ENCODE assay signal across 9 mouse cellular contexts in genomic region chr17:88527781-88528180, GRCm38 (mm10). TPM values are rescaled to one million over a fixed set of nuclear protein-coding genes. Genes with fewer than 3 reads are reported as not detected.
DNase-seq lines count a peak whose midpoint lies in the region; ATAC-seq and TF ChIP-seq lines count a peak whose summit lies in the region.
"Had no signal": no experiment of that assay in that cellular context is flagged by ENCODE, and none has a peak within 500 bp of the region (broad histone marks: within the 10 kb centered on the region; RNA-seq: fewer than 3 reads in every experiment).

No protein-coding gene starts in this region.

- no peaks in the 10 kb centered on the region for H3K27me3 ChIP-seq in liver, postnatal 0 days (ENCODE audit: insufficient read depth, low read length)
- no peaks in the 10 kb centered on the region for H3K27me3 ChIP-seq in liver, embryonic 11.5 days (replicated peaks; ENCODE audit: control insufficient read depth, insufficient read depth, low read length)
- no peaks in the 10 kb centered on the region for H3K27me3 ChIP-seq in splenic B cell, adult 2 months (ENCODE audit: control insufficient read depth, insufficient read depth, low read length, poor library complexity, severe bottlenecking)

- no peak for ATAC-seq in liver, postnatal 0 days
- no peak for ATAC-seq in liver, embryonic 11.5 days (replicated peaks; ENCODE audit: low FRiP score)

- no peaks in the 10 kb centered on the region for H3K36me3 ChIP-seq in liver, postnatal 0 days (replicated peaks; ENCODE audit: insufficient read depth, low read length)
- H3K36me3 ChIP-seq in liver, embryonic 11.5 days (ENCODE audit: control insufficient read depth, insufficient read depth, low read length): no peaks in the 10 kb centered on the region
- H3K36me3 ChIP-seq in splenic B cell, adult 2 months (ENCODE audit: control insufficient read depth, insufficient read depth, low read length, poor library complexity, severe bottlenecking): no peaks in the 10 kb centered on the region

- H3K4me2 ChIP-seq in liver, postnatal 0 days (ENCODE audit: low read depth, low read length): no peak overlapping the region
- no peak overlapping the region for H3K4me2 ChIP-seq in liver, embryonic 11.5 days

- no peak overlapping the region for H3K4me3 ChIP-seq in liver, postnatal 0 days (ENCODE audit: low read depth, low read length)
- H3K4me3 ChIP-seq in liver, embryonic 11.5 days (ENCODE audit: low read depth, low read length): no peak overlapping the region
- H3K4me3 ChIP-seq: forebrain, embryonic 10.5 days had no signal

- no peak overlapping the region for H3K27ac ChIP-seq in liver, postnatal 0 days (ENCODE audit: low read depth)
- H3K27ac ChIP-seq in liver, embryonic 11.5 days (ENCODE audit: low read depth, low read length): no peak overlapping the region
- H3K27ac ChIP-seq: forebrain, embryonic 10.5 days had no signal

- peak; percentile 64 for TF ChIP-seq CTCF in liver, postnatal 0 days (IDR thresholded peaks at IDR 0.05; ENCODE audit: low read depth)

- H3K9ac ChIP-seq in liver, postnatal 0 days (replicated peaks): no peak overlapping the region
- H3K9ac ChIP-seq in liver, embryonic 11.5 days (ENCODE audit: low read depth, low read length): no peak overlapping the region

- H3K4me1 ChIP-seq in liver, postnatal 0 days (ENCODE audit: insufficient read depth): peaks cover 14% of the 10 kb centered on the region
- H3K4me1 ChIP-seq in liver, embryonic 11.5 days (replicated peaks; ENCODE audit: control insufficient read depth, insufficient read depth, low read length): peaks cover 8% of the 10 kb centered on the region

- WGBS in liver, postnatal 0 days (ENCODE audit: insufficient replicate concordance): 21% methylated on average over 2 of the region's 2 CpGs
- whole genome bisulfite sequencing in liver, embryonic 11.5 days: 32% methylated on average over 2 of the region's 2 CpGs

- TF ChIP-seq EP300 in liver, postnatal 0 days (IDR thresholded peaks at IDR 0.05; ENCODE audit: low read depth): no peak

- peak; percentile 25 to 28 for DNase-seq in heart, adult 9 months (ENCODE audit: low spot score in 2 of 2)
- no peak for DNase-seq in heart, postnatal 25 days (ENCODE audit: low spot score)
- DNase-seq in liver, postnatal 0 days: peak; percentile 11
- DNase-seq in liver, embryonic 11.5 days (ENCODE audit: low spot score): no peak
- peak; percentile 65 for DNase-seq in embryo, embryonic 10.5 days (ENCODE audit: low spot score)
- DNase-seq in splenic B cell, adult 2 months (ENCODE audit: low read depth, low spot score): peak; percentile 29
- DNase-seq in cerebellum, postnatal 4 days (ENCODE audit: low spot score in 2 of 2): no peak
- no peak for DNase-seq in adrenal gland, adult 2 months

- H3K9me3 ChIP-seq in liver, postnatal 0 days (ENCODE audit: low read length): no peaks in the 10 kb centered on the region
- H3K9me3 ChIP-seq in liver, embryonic 11.5 days (ENCODE audit: control insufficient read depth, low read length): no peaks in the 10 kb centered on the region
- H3K9me3 ChIP-seq: forebrain, embryonic 10.5 days had no signal

- intact Hi-C loops in heart, postnatal 25 days (cut with DNase I): loop anchor here (2.0 kb wide), 1 partner anchor 113 kb away; no protein-coding TSS in a partner anchor

RNA-seq across cellular contexts. Expression of gene Ppp1r21, which starts 2.1 kb away (rescaled TPM):
- total RNA-seq in heart, postnatal 25 days (2021): 10 to 100 TPM in 1 of 2 experiments, 1 to 10 TPM in 1; 8.4 to 10.2 TPM
- 9.0 TPM in 2 replicates for polyA plus RNA-seq in liver, postnatal 0 days (2015; fragmentation: Nextera tagmentation; extraction: Ambion mirVana)
- polyA plus RNA-seq in liver, embryonic 11.5 days (2014; fragmentation: Nextera tagmentation; extraction: Ambion mirVana): 16.2 and 16.6 TPM in 2 replicates
- total RNA-seq in adrenal gland, adult 2 months (2021): 10 to 100 TPM; 42.1 to 46.9 TPM
- polyA plus RNA-seq in adrenal gland, adult 2 months (2012; rRNA removed): 11.7 and 11.9 TPM in 2 replicates

Comparison
In these comparisons a context has a peak if more than half of its experiments do, and no peak if none do; other contexts are left out.
1. DNase-seq: peak in heart, adult 9 months (2 of 2), liver, postnatal 0 days (single experiment), embryo, embryonic 10.5 days (single experiment) and splenic B cell, adult 2 months (single experiment); none in heart, postnatal 25 days (single experiment), liver, embryonic 11.5 days (single experiment), cerebellum, postnatal 4 days (0 of 2) and adrenal gland, adult 2 months (single experiment).